Mouse (Mus musculus): ENCODE results near the gene Sbk1. TPM values are rescaled to one million over a fixed set of nuclear protein-coding genes. Genes with fewer than 3 reads are reported as not detected.
"Not testable (repeated sequence)": the region's sequence is repeated elsewhere in the genome, so short reads cannot be mapped to it uniquely, and the experiment has no call there.

Gene Sbk1
- total RNA-seq, 1 experiment from 2014 or later = 109 TPM

DNA sequence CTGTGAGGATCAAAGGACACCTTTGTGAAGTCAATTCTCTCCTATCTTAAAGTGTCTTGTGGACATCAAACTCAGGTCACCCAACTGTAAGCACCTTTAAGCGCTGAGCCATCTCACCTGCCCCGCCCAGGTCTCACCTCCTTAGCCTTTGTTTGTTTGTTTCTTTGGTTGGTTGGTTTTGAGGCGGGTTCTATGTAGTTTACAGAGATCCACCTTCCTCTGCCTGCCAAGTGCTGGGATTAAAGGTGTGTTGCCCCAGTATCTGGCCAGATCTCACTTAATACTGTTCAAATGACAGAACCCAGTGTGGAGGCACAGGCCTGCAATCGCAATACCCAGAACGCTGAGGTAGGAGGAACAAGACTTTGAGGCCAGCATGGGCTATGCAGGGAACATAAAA is 11.6 kb downstream of the Sbk1 start:
- no peak for ATAC-seq (ENCODE audit: extremely low read depth, insufficient number of reproducible peaks, low FRiP score, poor library complexity, severe bottlenecking)

- ATAC-seq (ENCODE audit: extremely low read depth, insufficient number of reproducible peaks, low FRiP score, poor library complexity, severe bottlenecking) = no peak
These were observed 12.0 kb downstream of the Sbk1 start for GRCm38 (mm10) chr7:126284441-126284840.

GRCm38 (mm10) chr7:126284865-126285264 is 12.4 kb downstream of the Sbk1 start:
- ATAC-seq (ENCODE audit: extremely low read depth, insufficient number of reproducible peaks, low FRiP score, poor library complexity, severe bottlenecking) = no peak

- ATAC-seq (ENCODE audit: extremely low read depth, insufficient number of reproducible peaks, low FRiP score, poor library complexity, severe bottlenecking) = peak; percentile 72
These were observed 13.1 kb downstream of the Sbk1 start for GRCm38 (mm10) chr7:126285293-126286211.

GRCm38 (mm10) chr7:126286311-126286710 is 13.9 kb downstream of the Sbk1 start:
- no peak for ATAC-seq (ENCODE audit: extremely low read depth, insufficient number of reproducible peaks, low FRiP score, poor library complexity, severe bottlenecking)

- no peak for ATAC-seq (ENCODE audit: extremely low read depth, insufficient number of reproducible peaks, low FRiP score, poor library complexity, severe bottlenecking)
These were observed 15.2 kb downstream of the Sbk1 start for GRCm38 (mm10) chr7:126287493-126288103.

DNA sequence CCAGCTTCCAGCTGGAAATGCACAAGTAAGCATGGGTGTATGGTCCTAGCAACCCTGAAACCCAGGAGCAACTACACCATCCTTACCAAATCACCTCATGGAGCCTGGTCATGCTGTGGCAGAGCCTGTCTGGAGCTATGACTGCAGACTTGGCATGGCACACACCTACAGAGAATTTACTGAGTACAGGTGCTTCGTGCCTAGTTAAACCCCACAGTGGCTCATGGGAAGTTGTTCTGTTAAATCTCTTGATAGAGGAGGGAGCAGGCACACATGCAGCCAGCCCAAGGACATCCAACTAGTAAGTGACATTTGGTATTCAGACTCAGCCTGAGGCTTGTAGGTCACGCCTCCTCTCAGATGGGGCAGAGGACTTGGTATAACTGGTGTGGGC is 15.7 kb downstream of the Sbk1 start:
- no peak for ATAC-seq (ENCODE audit: extremely low read depth, insufficient number of reproducible peaks, low FRiP score, poor library complexity, severe bottlenecking)

DNA sequence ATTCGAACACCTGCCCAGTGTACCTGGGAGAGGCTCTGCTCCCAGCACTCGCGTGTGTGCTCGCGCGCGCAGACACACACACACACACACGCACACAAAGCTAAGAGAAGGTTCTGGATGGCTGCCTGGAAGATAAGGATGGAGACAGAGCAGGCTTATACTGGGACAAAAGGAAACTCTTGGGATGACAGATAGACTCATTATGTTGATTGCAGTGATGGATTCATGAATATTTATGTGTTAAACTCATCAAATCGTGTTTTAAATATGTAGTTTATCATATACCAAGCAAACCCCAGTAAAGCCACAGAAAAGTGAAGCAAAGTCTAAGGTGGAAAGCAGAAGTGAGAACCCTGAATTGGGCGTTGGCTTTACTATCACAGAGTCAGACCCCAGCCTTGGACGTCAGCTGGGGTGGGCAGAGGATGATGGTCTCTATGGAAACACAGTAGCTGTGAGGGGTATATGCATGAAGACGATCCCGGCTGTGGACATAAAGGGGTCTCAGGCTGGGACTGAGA is 16.2 kb downstream of the Sbk1 start:
- ATAC-seq (ENCODE audit: extremely low read depth, insufficient number of reproducible peaks, low FRiP score, poor library complexity, severe bottlenecking) = peak; percentile 46

DNA sequence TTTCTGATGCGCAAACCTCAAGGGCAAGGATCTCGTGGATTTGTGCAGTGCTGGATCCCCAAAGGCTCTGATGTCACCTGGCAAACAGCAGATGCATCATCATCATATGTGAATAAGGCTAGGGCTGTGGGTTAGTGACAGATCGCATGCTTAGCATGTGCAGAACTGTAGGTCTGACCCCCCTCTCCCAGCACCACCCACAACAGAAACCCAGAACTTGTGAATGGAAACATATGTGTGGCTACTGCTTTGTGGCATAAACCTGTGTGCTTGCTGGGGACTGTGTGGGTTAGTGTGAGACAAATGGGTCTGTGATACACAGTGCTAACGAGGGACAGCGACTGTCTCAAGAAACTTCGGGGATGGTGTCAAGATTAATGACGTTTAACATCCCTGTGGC is 17.0 kb downstream of the Sbk1 start:
- ATAC-seq (ENCODE audit: extremely low read depth, insufficient number of reproducible peaks, low FRiP score, poor library complexity, severe bottlenecking) = no peak

DNA sequence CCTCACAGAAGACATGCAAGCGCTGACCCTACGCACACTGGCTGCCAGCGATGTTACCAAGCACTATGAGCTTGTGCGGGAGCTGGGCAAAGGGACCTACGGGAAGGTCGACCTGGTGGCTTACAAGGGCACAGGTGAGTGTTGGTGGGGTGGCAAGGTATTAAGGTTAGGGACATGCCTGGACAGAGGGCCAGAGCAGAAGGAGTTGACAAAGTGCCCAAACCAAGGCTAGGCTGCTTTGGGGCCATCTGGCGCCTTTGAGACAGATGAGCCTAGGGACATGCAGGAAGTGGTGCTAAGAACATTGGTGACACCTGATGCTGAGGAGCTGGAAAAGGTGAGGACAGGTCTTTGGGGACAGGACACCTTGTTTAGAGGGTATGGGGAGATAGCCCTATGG is 17.5 kb downstream of the Sbk1 start:
- no peak for ATAC-seq (ENCODE audit: extremely low read depth, insufficient number of reproducible peaks, low FRiP score, poor library complexity, severe bottlenecking)

DNA sequence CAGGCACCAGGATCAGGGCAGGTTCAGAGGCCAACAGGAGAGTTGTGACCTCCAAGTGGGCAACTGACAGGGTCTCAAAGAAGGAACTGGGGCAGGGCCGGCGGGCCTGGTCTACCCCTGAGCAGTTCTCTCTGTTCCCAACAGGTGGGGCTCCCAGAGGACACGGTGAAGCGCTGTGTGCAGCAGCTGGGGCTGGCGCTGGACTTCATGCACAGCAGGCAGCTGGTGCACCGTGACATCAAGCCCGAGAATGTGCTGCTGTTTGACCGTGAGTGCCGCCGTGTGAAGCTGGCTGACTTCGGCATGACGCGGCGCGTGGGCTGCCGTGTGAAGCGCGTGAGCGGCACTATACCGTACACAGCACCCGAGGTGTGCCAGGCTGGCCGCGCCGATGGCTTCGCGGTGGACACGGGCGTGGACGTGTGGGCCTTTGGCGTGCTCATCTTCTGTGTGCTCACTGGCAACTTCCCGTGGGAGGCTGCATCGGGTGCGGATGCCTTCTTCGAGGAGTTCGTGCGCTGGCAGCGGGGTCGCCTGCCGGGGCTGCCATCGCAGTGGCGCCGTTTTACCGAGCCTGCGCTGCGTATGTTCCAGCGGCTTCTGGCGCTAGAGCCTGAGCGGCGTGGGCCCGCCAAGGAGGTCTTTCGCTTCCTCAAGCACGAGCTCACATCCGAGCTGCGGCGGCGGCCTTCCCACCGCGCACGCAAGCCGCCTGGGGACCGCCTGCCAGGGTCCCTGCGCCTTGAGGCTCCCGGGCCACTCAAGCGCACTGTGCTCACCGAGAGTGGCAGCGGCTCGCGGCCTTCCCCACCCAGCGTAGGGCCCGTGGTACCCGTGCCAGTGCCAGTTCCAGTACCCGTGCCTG is 19.5 kb downstream of the Sbk1 start:
- ATAC-seq (ENCODE audit: extremely low read depth, insufficient number of reproducible peaks, low FRiP score, poor library complexity, severe bottlenecking) = no peak

GRCm38 (mm10) chr7:126293091-126293490 is 20.7 kb downstream of the Sbk1 start:
- no peak for ATAC-seq (ENCODE audit: extremely low read depth, insufficient number of reproducible peaks, low FRiP score, poor library complexity, severe bottlenecking)

GRCm38 (mm10) chr7:126297579-126298460 is 25.4 kb downstream of the Sbk1 start:
- ATAC-seq (ENCODE audit: extremely low read depth, insufficient number of reproducible peaks, low FRiP score, poor library complexity, severe bottlenecking) = no peak

DNA sequence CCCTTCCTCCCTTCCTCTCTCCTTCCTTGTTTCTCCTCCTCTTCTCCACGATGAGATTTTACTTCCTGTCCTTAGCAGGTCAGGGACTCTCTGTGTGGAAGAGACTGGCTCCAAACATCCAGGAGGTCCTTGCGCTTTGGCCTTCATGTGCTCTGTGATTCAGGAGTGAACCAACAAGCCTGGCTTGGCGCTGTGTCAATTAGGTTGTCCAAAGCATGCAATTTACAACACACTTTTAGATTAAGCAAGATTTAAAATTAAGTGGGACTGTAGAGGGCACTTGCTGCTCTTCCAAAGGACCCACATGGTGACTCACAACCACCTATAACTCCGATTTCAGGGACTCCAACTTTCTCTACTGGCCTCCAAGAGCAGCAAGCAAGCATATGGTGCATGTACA is 26.4 kb downstream of the Sbk1 start:
- ATAC-seq (ENCODE audit: extremely low read depth, insufficient number of reproducible peaks, low FRiP score, poor library complexity, severe bottlenecking) = no peak

DNA sequence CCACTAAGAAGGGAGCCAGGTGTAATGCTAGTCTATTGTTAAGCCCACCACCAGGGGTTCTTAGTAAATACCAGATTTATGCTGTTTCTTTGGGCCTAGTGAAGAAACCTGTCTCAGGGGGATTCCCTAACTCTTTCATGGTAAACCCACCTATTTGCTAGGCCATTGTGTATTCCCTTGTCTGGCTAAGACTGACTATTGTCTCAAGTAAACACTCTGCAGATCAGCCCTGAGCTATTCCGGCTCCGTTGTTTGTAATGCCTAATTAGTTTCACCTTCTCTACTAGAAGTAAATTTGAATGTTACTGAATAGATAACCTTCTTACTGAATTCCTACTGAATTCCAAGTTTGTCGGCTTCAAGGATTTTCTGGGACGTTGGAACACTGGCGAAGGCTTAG is 29.4 kb downstream of the Sbk1 start:
- not testable (repeated sequence) for ATAC-seq (ENCODE audit: extremely low read depth, insufficient number of reproducible peaks, low FRiP score, poor library complexity, severe bottlenecking)

DNA sequence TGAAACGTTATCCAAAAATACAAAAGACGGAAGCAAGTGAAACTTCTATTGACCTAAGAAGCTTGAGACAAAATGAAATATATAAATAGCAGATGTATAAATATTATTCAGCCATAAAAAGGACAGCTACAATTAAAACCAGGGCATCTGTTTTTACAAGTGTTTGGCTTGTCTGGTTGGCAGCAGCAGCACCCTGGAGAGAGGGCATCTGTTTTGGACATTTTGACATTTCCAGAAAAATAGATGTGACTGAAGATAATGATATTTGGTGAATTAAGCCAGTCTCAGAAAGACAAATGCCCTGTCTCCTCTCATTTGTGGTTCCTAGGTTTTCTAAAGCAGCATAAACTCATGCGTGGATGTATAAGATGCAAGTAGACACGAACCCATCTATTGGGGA is 39.4 kb downstream of the Sbk1 start:
- ATAC-seq (ENCODE audit: extremely low read depth, insufficient number of reproducible peaks, low FRiP score, poor library complexity, severe bottlenecking) = no peak

DNA sequence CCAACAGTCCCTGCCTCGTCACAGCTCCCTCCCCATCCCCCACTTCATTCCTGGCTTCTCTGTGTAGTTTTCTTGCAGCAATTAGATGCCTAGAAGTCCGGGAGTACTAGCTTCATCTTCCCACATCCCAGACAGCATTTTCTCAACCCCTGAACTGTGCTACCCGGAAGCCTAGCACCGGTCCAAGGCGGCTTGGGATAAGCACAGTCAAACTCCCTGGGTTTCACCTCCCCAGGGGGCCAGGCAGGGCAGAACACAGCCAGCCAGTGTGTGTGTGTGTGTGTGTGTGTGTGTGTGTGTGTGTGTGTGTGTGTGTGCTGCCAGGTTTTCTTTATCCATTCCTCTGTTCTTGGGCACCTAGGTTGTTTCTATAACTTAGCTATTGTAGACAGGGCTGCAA is 40.9 kb downstream of the Sbk1 start:
- no peak for ATAC-seq (ENCODE audit: extremely low read depth, insufficient number of reproducible peaks, low FRiP score, poor library complexity, severe bottlenecking)

DNA sequence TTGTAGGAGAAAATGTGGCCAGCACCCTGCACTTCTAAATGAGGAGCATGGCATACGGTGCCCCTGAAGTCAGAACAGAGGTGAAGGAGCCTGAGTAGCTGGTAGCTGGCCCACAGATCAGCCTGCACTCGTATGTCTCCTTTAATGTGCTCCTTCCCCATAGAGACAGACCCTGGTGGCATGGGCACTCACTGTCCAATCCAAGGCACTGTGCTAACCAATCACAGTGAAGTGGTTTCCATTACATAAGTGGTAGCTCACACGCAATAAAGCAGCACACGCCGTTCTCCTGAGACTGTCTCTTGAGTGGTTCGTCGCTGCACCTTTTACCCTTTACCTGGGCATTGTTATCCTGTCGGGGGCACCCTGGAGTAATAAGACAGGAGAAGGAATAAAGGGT is 41.9 kb downstream of the Sbk1 start:
- no peak for ATAC-seq (ENCODE audit: extremely low read depth, insufficient number of reproducible peaks, low FRiP score, poor library complexity, severe bottlenecking)
